Mouse (Mus musculus) forelimb bud, embryonic 11.5 days (tissue): ENCODE measurements at regions not wholly inside any gene's neighbourhood (a gene's known extent, or its start where the extent isn't known, plus 50 kb on each side); places are given as distances from the start of the nearest gene placed in this dataset.

Experiments
- DNase-seq: peaks from one replicate; pipeline ENCODE4 v3.0.0-alpha.2; 2012; ENCODE audit warnings: low read depth, low spot score

DNA sequence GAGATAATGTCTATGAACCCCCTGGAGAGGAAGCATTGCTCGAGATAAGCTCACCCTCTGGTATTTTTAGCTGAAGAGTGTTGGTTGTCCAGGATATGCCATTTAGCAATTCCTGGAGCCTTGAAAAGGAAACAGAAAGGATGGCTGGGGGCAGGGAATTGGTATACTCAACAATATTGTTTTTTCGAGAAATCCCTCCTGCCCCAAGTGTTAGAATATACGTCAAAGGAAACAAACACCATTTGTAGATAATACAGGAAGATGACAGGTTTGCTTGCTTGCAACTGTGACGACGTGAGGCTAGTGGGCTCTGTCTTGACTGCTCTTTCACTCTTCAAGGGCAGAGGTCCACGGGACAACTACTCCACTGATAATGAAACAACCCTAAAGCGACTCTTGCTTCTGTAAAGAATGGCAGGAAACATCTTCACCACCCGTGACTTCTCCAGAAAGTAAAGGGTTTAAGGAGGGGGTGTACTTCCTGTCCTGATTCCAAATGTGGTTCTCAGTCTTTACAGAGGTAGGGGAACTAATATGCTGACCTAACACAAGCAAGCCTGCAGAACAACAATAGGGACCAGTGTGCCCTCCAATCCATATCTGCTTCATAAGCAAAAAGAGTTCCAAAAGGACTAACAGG is 270.3 kb downstream of the Ets1 start:
- DNase-seq, result no peak

DNA sequence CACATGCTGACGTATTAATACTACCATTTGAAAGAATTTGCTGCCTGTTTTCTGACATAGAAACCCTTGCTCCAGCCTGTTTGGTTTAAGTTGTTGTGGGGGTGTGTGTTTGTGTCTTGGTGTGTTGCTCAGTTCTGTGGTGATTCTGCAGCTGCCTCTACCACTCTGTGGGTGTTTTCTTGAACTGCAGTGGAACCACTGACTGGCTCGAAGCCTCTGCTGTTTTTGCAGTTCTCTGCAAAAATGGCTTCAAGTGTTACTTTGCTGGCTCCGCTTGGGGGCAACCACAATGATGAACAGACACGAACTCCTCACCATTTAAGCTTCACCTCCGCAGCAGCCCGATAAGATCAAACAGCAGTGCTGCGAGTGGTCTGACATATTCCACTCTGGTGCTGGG is 274.6 kb downstream of the Ets1 start:
- no peak for DNase-seq

DNA sequence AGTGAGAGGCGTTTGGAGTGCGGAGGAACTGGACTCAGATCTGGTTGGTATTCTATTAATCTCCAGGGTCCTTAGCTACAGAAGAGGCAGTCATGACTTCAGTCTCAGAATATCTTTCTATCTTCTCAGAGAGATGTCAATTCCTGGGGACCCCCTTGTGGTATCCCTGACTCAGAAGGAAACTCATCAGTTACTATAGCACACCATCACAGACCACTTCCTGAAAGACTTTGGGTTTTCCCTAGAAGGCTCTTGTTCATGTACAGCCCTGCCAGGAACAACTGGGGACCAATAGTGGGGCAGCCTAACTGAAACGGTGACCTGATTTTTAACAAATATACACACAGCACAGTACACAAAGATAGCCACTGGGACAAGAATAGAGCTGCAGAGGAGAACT is 279.6 kb downstream of the Ets1 start:
- DNase-seq, result no peak

DNA sequence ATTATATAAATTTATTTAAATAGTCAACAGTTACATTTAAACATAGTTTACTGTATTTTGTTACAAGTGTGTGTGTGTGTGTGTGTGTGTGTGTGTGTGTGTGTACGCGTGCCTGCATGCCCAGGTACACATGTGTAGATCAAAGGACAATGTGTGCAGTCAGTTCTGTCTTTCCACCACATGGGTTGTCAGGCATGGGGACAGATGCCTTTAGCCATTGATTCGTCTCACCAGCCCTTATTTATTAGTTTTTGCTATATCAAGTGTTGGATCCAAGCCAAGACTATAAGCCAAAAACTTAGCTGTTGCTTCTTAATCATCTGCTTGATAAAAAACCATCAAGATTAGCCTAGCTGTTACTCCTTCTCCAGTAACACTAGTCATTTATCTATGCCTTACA is 280.7 kb downstream of the Ets1 start:
- DNase-seq, result no peak

DNA sequence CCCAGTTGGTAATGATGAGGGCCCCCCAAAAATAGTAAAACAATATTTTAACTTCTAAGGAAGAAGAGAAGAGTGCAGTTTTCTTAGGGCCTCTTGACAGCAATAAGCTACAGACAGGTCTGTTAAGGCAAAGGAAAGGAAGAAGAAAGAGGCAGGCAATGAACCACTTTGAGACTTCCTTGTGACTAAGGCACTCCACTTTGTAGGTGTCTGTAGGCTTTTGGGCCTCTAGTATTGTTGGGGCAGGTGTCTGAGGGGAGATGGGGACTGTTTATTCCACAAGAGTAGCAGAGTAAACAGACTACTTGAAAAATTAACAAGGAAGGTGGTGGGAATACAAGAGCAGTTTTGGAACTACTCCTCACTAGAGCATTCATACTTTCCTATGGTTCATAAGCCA is 287.9 kb downstream of the Ets1 start:
- DNase-seq, result no peak

DNA sequence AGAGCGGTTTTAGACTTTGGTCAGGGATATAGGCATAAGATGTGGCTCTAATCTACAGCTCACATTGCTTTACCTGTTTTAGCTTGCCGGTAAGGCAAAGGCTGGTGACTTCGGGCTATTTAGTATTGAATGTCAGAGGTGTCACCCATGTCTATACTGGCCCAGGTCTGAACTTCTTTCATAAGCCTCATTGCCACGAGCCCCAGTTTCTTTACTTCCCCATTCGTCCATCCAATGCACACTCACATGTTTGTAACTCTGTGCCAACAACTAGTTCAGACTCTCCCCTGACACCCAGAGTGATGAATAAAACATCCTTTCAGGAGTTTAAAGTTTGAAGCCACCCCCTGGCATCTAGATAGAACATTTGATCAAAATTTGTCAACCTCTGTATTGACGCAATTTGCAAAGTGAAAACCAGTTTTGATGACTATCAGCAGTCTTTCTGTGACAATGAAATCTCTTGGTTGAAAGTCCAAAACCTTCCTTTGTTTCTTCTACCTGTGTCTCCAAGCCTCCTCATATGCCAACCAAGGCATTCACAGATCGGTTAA is 288.4 kb downstream of the Ets1 start:
- DNase-seq, result no peak

DNA sequence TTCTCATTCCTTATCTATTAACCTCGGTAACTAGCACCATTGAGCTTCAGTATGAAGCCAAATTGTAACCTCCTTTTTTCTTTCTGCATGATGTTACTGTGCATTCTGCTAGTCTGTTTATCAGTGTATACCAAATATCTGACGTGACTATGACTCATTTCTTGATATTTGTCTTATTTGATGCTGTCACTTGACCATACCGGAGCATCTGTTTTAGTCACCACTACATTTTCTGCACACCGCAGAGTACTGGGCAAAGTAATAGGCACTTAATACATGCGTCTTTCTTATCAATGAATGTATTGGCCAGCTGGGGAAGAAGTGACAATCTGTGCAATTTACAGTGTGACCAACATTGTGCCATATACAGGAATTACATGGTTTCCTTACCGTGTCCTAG is 289.0 kb downstream of the Ets1 start:
- DNase-seq, result no peak

DNA sequence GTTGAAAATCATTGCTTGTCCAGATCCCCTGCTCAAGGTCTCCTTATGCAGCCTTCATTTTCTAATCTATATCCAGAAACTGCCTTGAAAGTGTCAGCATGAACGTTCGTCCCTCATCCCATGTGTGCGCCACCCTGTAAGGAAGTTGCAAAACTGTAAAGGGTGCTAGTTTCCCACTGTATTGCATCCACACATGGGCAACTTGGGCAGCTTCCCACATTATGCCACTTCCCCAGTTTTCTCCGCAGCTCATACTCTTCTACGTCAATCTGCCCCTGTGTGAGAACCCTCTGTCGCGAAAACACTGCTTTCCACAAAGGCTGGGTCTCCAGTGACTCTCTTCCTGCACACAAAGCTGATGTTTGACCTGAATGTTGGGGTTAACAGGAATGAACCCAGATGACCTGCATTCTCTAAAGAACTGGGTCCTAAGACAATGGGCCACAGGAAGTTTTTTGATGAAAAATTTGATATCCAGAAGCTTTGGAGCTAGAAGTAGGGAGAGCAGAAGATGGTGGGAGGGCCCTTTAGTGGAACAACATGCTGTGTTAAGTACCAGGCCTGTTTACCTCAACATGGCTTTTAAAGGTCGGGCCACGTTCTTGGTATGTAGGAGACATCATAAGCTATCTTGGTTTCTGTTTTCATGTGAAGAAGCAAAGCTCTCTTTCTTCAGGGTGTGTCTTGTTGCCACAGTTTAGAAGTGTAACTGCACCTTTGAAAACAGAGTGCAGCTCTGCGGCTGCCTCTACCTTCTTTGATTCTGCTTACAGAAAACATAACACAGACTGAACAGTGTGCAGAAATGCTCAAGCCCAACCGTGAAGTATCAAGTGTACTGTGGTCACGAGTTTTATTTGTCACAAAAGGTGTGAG is 289.9 kb downstream of the Ets1 start:
- no peak for DNase-seq

DNA sequence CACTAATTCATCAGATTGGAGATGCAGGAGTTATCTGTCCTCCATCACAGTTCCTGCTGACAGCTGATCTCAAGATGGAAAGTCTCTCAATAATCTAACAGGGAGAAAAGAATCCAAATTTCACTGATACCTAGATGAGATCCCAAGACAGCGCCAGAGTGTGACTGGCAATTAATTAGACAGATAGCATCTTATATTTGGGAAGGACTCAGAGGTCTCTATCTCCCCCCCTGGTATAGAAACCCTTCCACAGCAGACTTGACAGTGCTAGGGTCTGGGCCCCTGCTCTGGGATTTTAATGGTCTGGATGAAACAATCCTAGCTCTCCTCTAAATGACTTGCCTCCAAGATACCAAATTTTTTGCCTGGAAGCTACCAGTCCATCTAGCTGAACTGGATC is 291.6 kb downstream of the Ets1 start:
- no peak for DNase-seq

DNA sequence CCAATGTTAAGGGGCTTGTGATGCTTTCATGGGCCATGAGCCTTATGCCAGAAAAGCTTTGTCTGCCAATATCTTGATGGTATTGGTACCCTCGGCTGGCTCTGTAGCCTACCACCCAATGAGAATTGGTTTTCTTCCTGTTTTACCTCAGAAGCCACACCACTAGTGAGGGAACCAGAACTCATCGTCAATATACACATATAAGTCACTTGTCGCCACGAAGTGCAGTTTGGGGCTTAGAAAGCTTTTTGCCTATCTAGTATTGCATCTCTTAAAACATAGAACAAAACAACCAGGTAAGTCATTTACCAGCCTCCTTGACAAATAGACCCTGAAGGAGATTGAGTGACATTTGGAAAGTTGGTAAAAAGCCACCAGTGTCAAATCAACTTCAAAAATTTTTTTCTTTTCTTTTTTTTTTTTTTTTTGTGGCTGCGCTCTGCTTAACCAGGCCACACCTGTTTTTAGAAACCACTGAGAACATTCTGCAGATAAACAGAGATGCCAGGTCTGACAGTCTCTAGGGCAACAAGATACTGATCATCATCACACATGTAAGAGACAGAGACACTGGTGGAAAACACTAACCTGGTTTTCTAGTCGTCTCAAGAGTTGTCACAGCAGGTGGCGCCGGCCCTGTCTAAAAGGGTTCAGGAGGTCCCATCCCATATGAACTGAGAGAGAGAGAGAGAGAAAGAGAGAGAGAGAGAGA is 292.4 kb downstream of the Ets1 start:
- no peak for DNase-seq

DNA sequence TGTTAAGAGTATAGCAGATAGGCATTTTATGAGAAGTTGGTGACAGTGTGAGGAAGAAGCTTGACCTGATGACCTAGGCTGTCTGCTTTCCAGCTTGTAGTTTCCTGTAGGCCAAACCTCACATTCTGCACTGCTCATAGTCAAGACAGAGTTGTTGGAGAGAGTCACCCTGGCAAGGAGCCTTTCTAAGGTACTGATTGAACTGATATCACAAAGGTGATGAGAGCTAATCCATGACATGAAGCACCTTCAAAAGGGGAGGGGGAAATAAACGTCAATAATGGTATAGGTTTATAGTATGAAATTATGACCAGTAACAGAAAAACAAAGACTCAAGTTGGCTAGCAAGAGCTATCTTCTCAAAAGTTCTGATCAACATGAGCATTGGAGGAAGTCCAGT is 293.3 kb downstream of the Ets1 start:
- no peak for DNase-seq

DNA sequence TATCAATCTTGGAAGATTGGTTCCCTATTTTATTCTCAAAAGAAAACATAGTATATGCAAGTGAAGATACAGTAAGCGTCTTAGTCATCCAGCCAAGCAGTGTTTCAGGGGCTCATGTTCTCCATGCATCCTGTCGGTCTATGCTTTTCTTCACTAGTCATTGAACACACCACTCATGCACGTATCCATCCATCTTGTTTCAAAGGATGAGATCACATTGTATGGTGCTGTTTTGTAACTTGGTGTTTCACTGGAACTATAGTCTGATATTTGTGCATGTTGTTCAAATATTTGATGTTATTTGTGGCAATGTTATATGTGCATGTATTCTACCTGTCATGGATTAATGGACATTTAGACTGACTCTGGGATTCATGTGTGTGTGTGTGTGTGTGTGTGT is 293.8 kb downstream of the Ets1 start:
- no peak for DNase-seq

DNA sequence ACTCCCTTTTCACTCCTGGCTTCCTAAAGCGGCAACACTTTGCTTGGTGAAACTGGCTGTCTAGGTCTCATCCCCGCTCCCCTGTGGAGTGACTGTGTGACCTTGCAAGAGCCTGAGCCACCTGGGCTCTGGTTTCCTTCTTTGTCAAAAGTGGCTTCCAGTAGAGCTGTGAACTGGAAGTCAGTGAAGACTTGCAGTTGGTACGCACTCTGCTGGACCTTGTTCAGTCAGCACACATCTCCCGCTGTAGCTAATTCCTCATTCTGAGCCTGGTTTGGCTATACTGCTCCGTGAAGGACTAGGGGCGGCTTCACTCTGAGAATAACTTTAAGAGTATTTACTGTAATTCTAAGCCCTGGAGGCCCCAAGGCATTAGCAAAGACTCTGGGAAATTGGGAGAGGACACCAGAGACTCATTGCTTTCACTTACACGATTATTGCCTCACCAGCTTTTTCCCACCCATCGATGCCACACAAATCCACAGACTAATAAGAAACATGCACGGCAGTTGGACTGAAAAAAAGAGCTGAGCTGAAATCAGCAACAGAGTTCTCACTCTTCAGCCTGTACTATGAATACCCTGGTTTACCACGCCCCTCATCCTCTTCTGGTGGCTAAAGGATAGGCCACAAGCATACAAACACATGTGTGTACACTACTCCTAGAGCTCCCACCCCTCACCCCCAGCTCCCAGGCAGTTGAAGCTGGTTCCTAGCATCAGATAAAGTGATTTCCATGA is 295.4 kb downstream of the Ets1 start:
- DNase-seq, result no peak

DNA sequence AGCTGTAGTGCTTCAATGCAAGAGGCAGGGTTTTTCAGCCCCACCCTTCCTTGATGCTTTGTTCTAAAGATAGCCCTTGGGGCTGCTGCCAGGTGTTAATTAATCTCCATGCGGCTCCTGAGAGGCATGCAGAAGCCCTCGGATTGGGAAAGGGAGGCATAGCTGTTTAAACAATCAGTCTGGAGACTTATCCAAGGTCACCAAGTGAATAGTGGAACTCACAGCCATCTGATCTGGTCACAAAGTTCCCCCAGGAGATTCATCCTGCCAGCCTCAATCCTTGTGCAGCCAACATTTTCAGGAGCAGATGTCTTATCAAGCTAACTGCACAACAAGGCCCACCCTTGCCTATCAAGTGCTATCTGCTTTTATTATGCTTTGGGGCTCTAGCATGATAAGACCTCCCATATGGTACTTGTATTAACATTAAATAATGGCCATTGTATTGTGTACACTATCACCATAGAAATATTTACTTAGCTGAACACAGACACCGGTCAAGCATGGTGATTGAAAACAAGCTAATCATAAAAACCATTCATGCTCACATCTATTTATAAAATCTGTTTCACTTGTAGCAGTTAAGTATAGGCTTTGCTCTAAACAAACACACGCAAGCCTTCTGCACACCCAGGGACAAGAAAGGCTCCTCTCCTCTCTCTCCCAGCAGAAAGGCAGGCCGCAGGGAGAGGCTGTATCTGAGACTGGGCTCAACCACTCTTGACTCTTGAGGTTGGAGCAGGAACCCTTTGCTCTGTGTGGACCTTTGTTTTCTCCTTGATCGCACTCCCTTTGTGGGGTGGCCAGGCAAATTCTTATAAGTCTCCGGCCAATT is 297.4 kb downstream of the Ets1 start:
- DNase-seq, result no peak

DNA sequence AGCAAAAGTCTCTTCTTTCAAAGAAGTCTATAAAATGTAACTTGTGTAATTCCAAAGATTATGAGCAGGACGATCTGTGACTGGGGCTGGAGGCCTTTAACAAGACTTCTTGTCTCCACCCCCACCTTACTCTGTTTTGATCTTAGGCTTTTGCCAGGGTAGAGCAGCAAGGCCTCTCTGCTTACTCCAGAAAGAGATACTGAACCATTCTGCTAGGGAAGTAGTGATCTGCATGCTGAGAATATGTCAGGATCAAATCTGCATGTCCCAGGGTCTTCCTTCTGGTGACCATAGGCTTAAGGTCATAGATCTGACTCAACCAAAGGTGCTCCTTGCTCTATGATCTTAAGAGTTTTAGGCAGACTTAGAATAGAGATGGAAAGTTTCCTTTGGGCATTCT is 298.4 kb downstream of the Ets1 start:
- DNase-seq, result no peak

DNA sequence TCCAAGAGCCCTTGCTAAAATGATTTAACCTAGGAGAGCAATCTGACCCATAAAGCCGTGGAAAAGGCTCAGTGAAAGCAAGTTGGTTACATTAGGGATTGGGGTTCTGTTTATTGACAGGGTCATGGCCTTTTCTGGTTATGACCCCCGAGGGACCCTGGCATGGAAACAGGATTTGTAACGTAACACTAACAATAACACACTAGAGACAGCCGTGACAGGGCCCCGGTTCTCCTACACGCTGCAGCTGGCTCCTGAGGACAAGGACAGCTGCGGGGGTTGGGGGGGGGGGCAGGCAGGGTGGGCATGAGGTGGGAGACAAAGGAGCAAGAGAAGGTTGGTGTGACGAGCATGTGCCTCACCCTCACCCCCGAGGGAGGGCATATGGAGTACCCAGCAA is 300.4 kb downstream of the Ets1 start:
- DNase-seq, result peak; percentile 65

DNA sequence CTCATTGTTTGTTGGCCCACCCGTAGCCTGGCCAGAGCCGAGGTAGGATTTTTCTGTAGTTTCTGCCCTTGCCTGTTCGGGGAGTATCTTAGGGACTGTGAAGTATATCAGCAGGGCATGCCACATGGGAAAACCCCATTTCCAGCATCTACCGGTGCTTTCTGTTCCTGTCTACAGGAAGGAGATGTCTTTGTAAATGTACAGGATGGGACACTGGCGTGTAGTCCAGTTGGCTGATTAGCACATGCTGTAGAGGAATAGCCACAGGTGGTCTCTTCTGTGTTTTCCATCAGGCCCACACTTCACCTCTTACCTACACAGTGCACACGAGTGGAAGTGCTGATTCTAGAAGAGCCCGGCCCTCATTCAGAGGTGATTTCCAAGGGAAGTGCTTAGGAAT is 301.4 kb downstream of the Ets1 start:
- DNase-seq, result no peak

DNA sequence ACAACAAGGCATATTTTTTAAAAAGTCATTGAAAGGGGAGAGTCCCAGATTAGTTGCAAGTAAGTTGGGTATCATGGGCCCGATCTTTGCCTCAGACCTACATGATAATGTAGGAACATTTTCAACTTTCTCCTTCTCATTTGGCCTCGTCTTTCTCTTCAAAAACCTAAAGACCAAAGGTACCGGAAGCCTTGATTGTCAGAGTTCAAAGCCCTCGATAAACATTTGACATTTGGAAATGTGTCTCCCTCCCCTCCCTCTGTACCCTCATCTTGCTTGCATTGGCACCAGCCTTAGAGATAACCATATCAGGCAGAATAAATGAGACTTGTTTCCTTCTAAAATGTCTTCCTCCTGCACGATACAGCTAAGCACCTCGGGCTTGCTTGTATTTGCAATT is 302.8 kb downstream of the Ets1 start:
- no peak for DNase-seq

DNA sequence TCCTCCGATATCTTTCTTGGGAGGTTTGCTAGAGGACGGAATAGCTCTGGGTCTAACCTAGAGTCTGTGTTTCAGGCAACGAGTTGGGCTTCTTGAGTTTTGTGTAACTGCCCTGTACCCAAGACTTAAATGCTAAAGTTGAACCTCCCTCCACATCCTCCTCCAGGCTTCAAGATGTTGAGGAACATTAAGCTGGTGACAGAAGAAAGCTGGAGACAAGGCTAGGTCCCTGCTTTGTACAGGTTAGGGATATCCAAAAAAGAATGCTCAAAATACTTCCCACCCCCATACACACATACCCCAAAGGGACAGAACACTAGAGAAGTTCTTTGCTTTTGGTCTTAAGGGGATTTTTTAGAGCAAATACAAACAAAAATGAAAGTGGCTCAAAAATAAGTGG is 303.6 kb downstream of the Ets1 start:
- no peak for DNase-seq

DNA sequence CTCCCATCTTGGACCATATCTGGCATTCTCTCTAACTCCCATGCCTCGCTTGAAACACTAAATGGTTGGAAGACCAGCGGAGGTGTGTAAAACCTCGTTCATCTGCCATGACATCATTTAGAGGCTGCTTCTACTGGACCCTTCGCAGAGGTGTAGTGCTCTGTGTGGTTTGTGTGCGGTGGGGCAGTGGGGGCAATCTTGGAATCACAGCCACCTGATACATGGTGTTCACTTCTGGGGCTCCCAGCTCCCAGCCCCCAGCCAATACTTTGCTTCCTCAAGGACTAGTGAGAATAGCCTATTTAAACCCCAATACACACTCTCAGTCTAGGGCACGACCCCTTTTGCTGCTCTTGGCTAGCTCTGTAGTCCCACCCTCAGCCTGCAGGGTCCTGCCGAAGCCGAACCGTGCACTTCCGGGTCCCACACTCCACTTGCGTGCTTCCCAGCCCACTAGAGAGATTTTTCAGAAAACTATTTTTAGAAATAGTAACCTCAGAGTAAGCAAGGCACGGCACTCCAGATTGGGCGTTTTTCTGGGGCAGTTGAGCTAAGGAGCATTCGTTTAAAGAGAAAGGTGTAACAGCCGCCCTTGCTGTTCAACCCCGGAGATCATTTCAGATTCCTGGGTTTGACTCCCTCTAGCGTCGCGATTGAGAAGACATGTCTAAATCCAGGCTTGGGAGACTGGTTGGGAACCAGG is 304.2 kb downstream of the Ets1 start:
- DNase-seq, result peak; percentile 88
